Mouse (Mus musculus) C2C12 (cell line): ENCODE measurements at regions not wholly inside any gene's neighbourhood (a gene's known extent, or its start where the extent isn't known, plus 50 kb on each side); places are given as distances from the start of the nearest gene placed in this dataset.
A peak's percentile ranks its signal among the peaks of the same experiment; 100 is the strongest.

Source experiments
- CEBPB ChIP-seq: IDR thresholded peaks from one replicate; pipeline ENCODE4 v1.6.1; 2011; ENCODE audit warnings: low read depth, mild to moderate bottlenecking, control low read depth, moderate library complexity
- CTCF ChIP-seq: IDR thresholded peaks from one replicate; pipeline ENCODE4 v1.5.1; 2011; ENCODE audit not compliant: control insufficient read depth, insufficient read depth, insufficient read length
- MAX ChIP-seq: IDR thresholded peaks from one replicate; pipeline ENCODE4 v1.6.1; 2011; ENCODE audit warnings: mild to moderate bottlenecking, control low read depth
- MYOG ChIP-seq: IDR thresholded peaks from one replicate; pipeline ENCODE4 v1.6.1; 2011; ENCODE audit not compliant: control insufficient read depth, insufficient read length; ENCODE audit errors: extremely low read depth
- USF1 ChIP-seq: IDR thresholded peaks from one replicate; pipeline ENCODE4 v1.6.1; 2011; ENCODE audit warnings: low read depth, mild to moderate bottlenecking, control low read depth, moderate library complexity

GRCm38 (mm10) chr5:102206953-102207352, 137.2 kb upstream of the Wdfy3 start:
- TF ChIP-seq CTCF (peak; percentile 4), USF1 (peak; percentile 80), MYOG (no peak), MAX (no peak), CEBPB (peak; percentile 89)
